Mouse (Mus musculus): ENCODE results near the gene Clpb.

The Clpb gene

GRCm38 (mm10) chr7:101662006-101662405 is 1.4 kb upstream of the Clpb start:
- TF ChIP-seq GATA4 (IDR thresholded peaks at IDR 0.05; ENCODE audit: insufficient replicate concordance, low read length): no peak

DNA sequence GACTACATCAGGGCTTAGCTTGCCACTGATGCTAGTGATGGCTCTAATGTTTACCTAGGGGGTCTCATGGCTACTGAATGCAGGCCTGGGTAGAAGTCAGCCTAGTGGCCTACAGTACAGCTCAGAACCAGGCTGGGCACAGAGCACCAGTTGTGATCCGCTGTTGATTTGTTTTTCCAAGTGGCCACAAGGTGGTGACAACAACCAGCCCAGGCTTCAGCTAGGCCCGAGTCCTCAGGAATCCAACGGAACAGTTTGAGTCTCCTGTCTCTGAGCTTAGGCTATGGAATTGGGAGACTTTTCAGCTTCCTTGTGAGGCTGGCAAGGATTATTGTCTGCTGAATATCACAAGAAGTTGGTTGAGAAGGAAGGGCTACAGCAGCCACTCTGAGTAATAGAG is 3.1 kb downstream of the Clpb start:
- TF ChIP-seq GATA4 (IDR thresholded peaks at IDR 0.05; ENCODE audit: insufficient replicate concordance, low read length): no peak

DNA sequence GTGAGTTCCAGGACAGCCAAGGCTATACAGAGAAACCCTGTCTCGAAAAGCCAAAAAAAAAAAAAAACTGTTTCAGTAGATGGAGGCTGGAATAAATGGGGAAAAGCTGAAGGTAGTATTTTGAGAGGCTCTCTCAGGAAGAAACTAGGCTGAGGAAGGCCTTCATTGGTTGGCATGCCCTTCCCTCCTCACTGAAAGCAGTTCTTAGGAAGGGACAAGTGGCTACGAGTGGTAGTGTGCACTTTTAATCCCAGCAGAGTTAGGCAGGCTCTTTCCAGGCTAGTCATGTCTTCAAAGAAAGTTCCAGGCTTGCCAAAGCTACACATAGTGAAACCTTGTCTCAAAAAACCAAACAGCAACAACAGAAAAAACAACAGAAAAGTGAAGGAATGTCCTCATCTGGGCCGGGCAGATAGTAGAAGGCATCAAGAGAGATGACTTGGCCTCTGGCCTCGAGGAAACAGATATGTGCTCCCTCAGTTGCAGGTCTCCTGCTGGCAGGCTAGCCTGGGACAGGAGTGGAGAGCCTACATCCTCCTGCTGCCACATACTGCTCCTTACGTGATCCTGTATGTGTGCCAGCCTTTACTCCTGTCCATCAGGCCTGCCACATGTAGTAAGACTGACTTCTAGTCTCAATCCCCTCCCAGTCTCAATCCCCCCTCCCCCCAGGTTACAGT is 8.3 kb downstream of the Clpb start:
- no peak for TF ChIP-seq GATA4 (IDR thresholded peaks at IDR 0.05; ENCODE audit: insufficient replicate concordance, low read length)

- no peak for TF ChIP-seq GATA4 (IDR thresholded peaks at IDR 0.05; ENCODE audit: insufficient replicate concordance, low read length)
These were observed 10.1 kb downstream of the Clpb start for GRCm38 (mm10) chr7:101673497-101673896.

- TF ChIP-seq GATA4 (IDR thresholded peaks at IDR 0.05; ENCODE audit: insufficient replicate concordance, low read length): no peak
These were observed 12.8 kb downstream of the Clpb start for GRCm38 (mm10) chr7:101676033-101676761.

DNA sequence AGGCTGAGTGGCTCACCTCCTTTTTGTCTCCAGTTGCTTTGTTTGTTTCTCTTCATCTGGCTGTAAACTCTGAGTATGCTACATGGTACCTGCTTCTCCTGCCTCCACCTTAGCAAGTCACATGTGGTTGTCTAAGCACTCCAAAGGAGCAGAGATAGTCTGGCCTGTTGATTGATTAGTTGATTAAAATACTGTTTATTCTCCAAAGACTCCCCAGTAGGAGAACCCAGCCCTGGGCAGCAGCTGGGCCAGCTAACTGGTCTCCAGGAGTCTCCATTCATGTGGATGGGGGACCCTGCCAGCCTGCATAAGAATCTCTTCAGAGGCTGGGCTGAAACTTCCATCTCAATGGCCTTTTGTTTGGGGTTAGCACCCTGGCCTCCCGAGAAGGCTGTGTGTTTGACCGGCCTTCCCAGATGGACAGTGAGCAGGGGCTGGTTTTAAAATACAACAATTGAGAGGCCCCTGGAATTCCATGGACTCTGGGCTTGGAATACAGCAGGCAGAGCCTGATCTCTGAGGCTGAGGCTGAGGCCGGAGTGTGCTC is 13.4 kb downstream of the Clpb start:
- no peak for TF ChIP-seq GATA4 (IDR thresholded peaks at IDR 0.05; ENCODE audit: insufficient replicate concordance, low read length)

GRCm38 (mm10) chr7:101679591-101679990 is 16.2 kb downstream of the Clpb start:
- no peak for TF ChIP-seq GATA4 (IDR thresholded peaks at IDR 0.05; ENCODE audit: insufficient replicate concordance, low read length)

GRCm38 (mm10) chr7:101680961-101681360 is 17.5 kb downstream of the Clpb start:
- no peak for TF ChIP-seq GATA4 (IDR thresholded peaks at IDR 0.05; ENCODE audit: insufficient replicate concordance, low read length)

- TF ChIP-seq GATA4 (IDR thresholded peaks at IDR 0.05; ENCODE audit: insufficient replicate concordance, low read length): no peak
These were observed 18.2 kb downstream of the Clpb start for GRCm38 (mm10) chr7:101681565-101682071.

DNA sequence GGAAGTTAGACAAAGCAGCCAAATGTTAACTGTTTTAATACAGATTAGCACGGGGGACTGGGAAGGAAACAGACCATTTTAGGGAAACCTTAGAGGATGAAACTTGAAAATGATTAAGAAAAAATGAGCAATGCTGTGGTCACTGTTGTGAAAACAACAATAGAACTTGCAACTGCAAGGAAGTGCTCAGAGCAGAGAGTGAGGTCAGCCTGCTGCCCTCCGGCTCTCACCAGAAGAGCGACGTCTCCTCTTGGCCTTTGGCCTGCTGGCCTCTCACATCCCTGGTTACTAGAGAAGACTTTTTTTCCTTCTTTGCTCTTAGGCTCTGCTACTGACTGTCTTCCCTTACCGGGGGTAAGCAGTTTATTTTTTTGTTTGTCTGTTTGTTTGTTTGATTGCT is 19.5 kb downstream of the Clpb start:
- no peak for TF ChIP-seq GATA4 (IDR thresholded peaks at IDR 0.05; ENCODE audit: insufficient replicate concordance, low read length)

GRCm38 (mm10) chr7:101683976-101684630 is 20.7 kb downstream of the Clpb start:
- TF ChIP-seq GATA4 (IDR thresholded peaks at IDR 0.05; ENCODE audit: insufficient replicate concordance, low read length): no peak

DNA sequence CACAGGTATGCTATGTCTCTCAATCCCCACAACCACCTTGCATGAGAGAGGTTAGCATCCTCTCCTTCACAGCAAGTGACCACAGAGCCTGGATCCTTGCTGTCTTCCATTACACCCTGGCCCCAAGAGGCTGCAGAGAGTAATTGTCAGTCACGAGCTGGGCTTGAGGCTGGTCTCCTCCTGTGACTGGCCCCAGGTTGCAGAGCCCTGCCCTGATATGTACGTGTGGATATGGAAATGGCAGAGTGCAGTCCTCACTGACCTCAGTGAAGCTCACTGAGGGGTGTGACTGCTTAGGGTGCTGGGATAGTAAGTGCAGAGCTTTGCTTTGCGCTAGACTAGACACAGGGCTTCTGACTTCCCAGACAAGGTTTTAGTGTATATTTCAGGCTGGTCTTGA is 21.2 kb downstream of the Clpb start:
- no peak for TF ChIP-seq GATA4 (IDR thresholded peaks at IDR 0.05; ENCODE audit: insufficient replicate concordance, low read length)

- no peak for TF ChIP-seq GATA4 (IDR thresholded peaks at IDR 0.05; ENCODE audit: insufficient replicate concordance, low read length)
These were observed 23.7 kb downstream of the Clpb start for GRCm38 (mm10) chr7:101687144-101687543.

DNA sequence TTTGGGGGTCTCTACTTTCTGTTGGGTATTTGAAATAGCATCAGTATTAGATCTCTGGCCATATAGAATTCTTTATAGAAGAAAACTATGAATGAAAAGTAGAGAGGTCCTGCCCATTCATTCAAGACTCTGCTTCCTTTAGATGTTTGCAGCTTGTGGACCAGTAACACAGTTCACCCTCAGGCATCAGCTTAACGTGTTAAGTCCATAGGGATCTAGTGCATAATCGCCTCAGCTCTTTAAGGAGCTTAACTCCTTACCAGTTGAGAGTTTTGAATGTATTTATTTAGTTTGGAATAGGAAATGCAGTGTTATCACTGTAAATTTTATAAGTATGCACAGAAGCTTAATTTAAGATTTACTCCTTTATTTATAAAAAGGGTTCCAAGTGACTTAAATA is 27.0 kb downstream of the Clpb start:
- TF ChIP-seq GATA4 (IDR thresholded peaks at IDR 0.05; ENCODE audit: insufficient replicate concordance, low read length): no peak

- no peak for TF ChIP-seq GATA4 (IDR thresholded peaks at IDR 0.05; ENCODE audit: insufficient replicate concordance, low read length)
These were observed 28.4 kb downstream of the Clpb start for GRCm38 (mm10) chr7:101691863-101692262.

DNA sequence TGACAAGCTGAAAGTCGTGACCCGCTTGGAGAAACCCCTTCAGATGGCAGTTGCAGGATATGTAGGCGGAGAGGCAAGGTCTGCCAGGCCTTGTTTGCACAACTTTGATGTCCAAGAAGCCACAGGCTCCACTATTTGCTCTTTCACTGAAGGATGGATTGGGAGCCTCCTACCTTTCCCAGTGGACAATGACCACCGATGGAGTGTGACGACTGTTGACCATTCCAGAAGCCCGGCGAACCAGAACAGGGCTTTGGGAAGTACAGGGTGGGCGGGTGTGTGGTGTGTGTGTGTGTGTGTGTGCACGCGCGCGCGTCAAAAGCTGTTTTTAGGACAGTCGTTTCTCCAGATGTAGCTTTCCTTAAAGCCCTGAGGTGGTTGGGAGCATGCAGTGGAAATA is 29.0 kb downstream of the Clpb start:
- no peak for TF ChIP-seq GATA4 (IDR thresholded peaks at IDR 0.05; ENCODE audit: insufficient replicate concordance, low read length)

Data from liver, adult (tissue).